Mouse (Mus musculus): ENCODE data around the gene Tex12. TPM values are rescaled to one million over a fixed set of nuclear protein-coding genes. Genes with fewer than 3 reads are reported as not detected.

The Tex12 gene
- total and polyA plus RNA-seq, 2 experiments from 2014 or later, result not detected

DNA sequence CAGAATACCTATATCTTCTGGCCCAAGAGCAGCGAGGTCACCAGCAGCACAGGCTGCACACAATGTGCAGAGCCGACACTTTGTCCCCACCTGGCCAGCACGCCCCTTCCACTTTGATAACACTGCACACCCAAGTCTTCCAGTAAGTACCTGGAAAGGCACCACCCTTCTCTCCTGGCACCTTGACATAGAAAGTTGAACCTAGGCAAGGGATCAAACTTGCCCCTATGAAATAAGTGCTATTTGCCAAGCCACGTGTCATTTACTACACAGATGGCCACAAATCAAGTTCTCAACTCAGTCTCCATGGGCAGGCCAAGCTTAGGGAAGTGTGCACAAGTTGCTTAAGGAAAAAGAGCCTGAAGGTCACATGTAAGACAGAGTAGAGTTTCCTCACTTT is 25.8 kb upstream of the Tex12 start:
- ATAC-seq (ENCODE audit: low FRiP score), result no peak
- no peak overlapping the region for H3K4me3 ChIP-seq (ENCODE audit: low read depth, low read length)
- no peak for DNase-seq (ENCODE audit: low spot score)
- 78% methylated on average over 4 of the region's 4 CpGs for WGBS
- no peak overlapping the region for H3K4me2 ChIP-seq (ENCODE audit: low read depth, low read length, poor library complexity, severe bottlenecking)
- H3K27ac ChIP-seq (ENCODE audit: low read depth, low read length), result no peak overlapping the region
- H3K9ac ChIP-seq (replicated peaks; ENCODE audit: low read length, poor library complexity, severe bottlenecking), result no peak overlapping the region
- H3K9me3 ChIP-seq (ENCODE audit: low read length), result no peaks in the 10 kb centered on the region
- TF ChIP-seq CTCF (IDR thresholded peaks at IDR 0.05), result no peak
- no peaks in the 10 kb centered on the region for H3K27me3 ChIP-seq (ENCODE audit: insufficient read depth, low read length)
- H3K36me3 ChIP-seq (ENCODE audit: insufficient read depth, low read length), result no peaks in the 10 kb centered on the region
- H3K4me1 ChIP-seq (ENCODE audit: insufficient read depth, low read length), result no peaks in the 10 kb centered on the region

GRCm38 (mm10) chr9:50585145-50585818 is 24.2 kb upstream of the Tex12 start:
- Histone ChIP-seq H3K9me3 (ENCODE audit: low read length) (no peaks in the 10 kb centered on the region), H3K4me2 (ENCODE audit: low read depth, low read length, poor library complexity, severe bottlenecking) (no peak overlapping the region), H3K4me1 (ENCODE audit: insufficient read depth, low read length) (no peaks in the 10 kb centered on the region), H3K9ac (replicated peaks; ENCODE audit: low read length, poor library complexity, severe bottlenecking) (no peak overlapping the region), H3K36me3 (ENCODE audit: insufficient read depth, low read length) (no peaks in the 10 kb centered on the region), H3K4me3 (ENCODE audit: low read depth, low read length) (no peak overlapping the region), H3K27me3 (ENCODE audit: insufficient read depth, low read length) (no peaks in the 10 kb centered on the region), H3K27ac (ENCODE audit: low read depth, low read length) (no peak overlapping the region)
- DNase-seq (ENCODE audit: low spot score), result no peak
- no peak for ATAC-seq (ENCODE audit: low FRiP score)
- WGBS, result 88% methylated on average over 6 of the region's 6 CpGs
- no peak for TF ChIP-seq CTCF (IDR thresholded peaks at IDR 0.05)

DNA sequence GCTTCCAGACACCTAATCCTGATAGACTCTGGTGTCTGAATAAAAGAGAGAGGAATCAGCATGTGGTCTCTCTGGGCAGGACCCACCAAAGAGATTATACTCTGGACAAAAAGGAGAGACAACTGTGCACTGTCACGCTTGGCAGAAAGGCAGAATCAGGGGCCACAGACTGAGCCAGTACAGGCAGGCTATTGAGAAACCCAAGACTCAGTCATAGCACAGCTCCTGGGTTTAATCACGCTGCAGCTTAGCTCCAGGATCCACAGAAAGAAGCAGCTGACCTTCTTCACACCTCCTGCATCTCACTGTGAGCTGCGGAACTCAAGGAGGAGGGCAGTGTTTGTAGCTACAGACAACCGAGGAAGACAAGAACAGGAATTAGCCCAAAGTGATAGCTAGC is 19.2 kb upstream of the Tex12 start:
- Histone ChIP-seq H3K4me3 (ENCODE audit: low read depth, low read length) (no peak overlapping the region), H3K9me3 (ENCODE audit: low read length) (no peaks in the 10 kb centered on the region), H3K9ac (replicated peaks; ENCODE audit: low read length, poor library complexity, severe bottlenecking) (no peak overlapping the region), H3K27ac (ENCODE audit: low read depth, low read length) (no peak overlapping the region), H3K36me3 (ENCODE audit: insufficient read depth, low read length) (no peaks in the 10 kb centered on the region), H3K4me2 (ENCODE audit: low read depth, low read length, poor library complexity, severe bottlenecking) (no peak overlapping the region), H3K4me1 (ENCODE audit: insufficient read depth, low read length) (no peaks in the 10 kb centered on the region), H3K27me3 (ENCODE audit: insufficient read depth, low read length) (no peaks in the 10 kb centered on the region)
- 12% methylated on average over 4 of the region's 4 CpGs for WGBS
- no peak for DNase-seq (ENCODE audit: low spot score)
- ATAC-seq (ENCODE audit: low FRiP score), result no peak
- no peak for TF ChIP-seq CTCF (IDR thresholded peaks at IDR 0.05)

DNA sequence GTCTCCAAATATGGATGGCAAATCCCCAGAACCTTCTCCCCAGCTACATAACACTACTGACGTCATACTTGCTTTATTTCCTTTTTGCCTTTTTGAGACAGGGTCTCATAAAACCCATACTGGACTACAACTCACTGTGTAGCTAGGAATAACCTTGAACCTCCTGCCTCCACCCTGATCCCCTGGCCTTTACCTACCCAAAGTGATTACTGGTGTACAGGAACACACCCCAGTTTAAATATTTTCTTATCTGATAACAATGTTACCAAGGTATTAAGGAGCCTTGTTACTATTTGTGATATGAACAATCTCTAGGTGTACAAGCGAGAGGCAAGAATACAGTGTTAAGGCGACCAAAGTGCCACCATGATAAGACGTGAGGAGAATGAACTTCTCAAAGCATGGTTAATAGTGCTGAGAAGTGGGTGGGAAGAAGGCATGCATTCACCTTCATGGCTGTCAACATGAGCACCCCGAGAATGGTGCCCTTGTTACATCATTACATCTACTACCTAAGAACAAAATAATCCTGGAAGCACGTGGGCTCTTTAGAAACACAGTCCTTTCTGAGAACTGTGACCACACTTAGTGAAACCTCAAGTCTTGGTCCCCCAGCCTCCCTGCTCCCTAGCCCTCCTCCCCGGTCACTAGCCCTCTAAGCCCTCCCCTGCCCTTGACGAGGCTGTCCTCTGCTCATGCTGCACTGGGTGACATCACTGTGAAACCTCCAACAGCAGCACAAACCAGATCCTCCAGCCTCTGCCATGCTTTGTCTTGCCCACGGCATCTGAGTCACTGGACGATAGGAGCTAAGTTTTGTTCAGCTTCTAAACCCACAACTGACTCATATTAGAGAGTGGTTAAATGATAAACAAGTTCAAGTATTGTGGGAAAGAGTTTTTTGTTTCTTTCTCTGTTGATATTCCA is 8.7 kb upstream of the Tex12 start:
- ATAC-seq (ENCODE audit: low FRiP score) (no peak), DNase-seq (ENCODE audit: low spot score) (no peak)
- 82% methylated on average over 10 of the region's 10 CpGs for WGBS
- H3K4me3 ChIP-seq (ENCODE audit: low read depth, low read length), result no peak overlapping the region
- H3K36me3 ChIP-seq (ENCODE audit: insufficient read depth, low read length), result no peaks in the 10 kb centered on the region
- no peak overlapping the region for H3K9ac ChIP-seq (replicated peaks; ENCODE audit: low read length, poor library complexity, severe bottlenecking)
- no peak for TF ChIP-seq CTCF (IDR thresholded peaks at IDR 0.05)
- no peak overlapping the region for H3K4me2 ChIP-seq (ENCODE audit: low read depth, low read length, poor library complexity, severe bottlenecking)
- no peaks in the 10 kb centered on the region for H3K27me3 ChIP-seq (ENCODE audit: insufficient read depth, low read length)
- no peaks in the 10 kb centered on the region for H3K9me3 ChIP-seq (ENCODE audit: low read length)
- no peak overlapping the region for H3K27ac ChIP-seq (ENCODE audit: low read depth, low read length)
- no peaks in the 10 kb centered on the region for H3K4me1 ChIP-seq (ENCODE audit: insufficient read depth, low read length)

DNA sequence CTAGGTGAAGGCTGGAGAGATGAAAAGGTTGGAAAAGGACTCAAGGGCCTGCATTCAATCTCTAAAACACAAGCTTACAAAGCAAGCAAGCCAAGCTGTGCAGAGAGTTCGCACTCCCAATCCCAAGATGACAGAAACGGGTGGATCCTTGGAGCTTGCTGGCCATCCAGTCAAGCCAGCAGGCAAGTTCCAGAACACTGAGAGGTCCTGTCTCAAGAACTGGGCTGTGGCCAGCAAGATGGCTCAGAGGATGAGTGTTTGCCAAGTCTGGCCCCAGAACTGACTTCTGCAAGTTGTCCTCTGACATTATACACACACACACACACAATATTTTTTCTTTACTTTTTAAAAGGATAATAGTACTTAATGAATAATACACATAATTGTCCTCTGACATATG is 6.8 kb upstream of the Tex12 start:
- no peak for ATAC-seq (ENCODE audit: low FRiP score)
- no peak for DNase-seq (ENCODE audit: low spot score)
- TF ChIP-seq CTCF (IDR thresholded peaks at IDR 0.05), result no peak
- Histone ChIP-seq H3K27me3 (ENCODE audit: insufficient read depth, low read length) (no peaks in the 10 kb centered on the region), H3K36me3 (ENCODE audit: insufficient read depth, low read length) (no peaks in the 10 kb centered on the region), H3K4me1 (ENCODE audit: insufficient read depth, low read length) (no peaks in the 10 kb centered on the region), H3K27ac (ENCODE audit: low read depth, low read length) (no peak overlapping the region), H3K4me2 (ENCODE audit: low read depth, low read length, poor library complexity, severe bottlenecking) (no peak overlapping the region), H3K4me3 (ENCODE audit: low read depth, low read length) (no peak overlapping the region), H3K9me3 (ENCODE audit: low read length) (no peaks in the 10 kb centered on the region), H3K9ac (replicated peaks; ENCODE audit: low read length, poor library complexity, severe bottlenecking) (no peak overlapping the region)
- 77% methylated on average over 2 of the region's 2 CpGs for WGBS

- Histone ChIP-seq H3K4me1 (ENCODE audit: insufficient read depth, low read length) (no peaks in the 10 kb centered on the region), H3K27me3 (ENCODE audit: insufficient read depth, low read length) (no peaks in the 10 kb centered on the region), H3K9ac (replicated peaks; ENCODE audit: low read length, poor library complexity, severe bottlenecking) (no peak overlapping the region), H3K4me3 (ENCODE audit: low read depth, low read length) (no peak overlapping the region), H3K36me3 (ENCODE audit: insufficient read depth, low read length) (no peaks in the 10 kb centered on the region), H3K4me2 (ENCODE audit: low read depth, low read length, poor library complexity, severe bottlenecking) (no peak overlapping the region), H3K9me3 (ENCODE audit: low read length) (no peaks in the 10 kb centered on the region), H3K27ac (ENCODE audit: low read depth, low read length) (no peak overlapping the region)
- 90% methylated on average over 4 of the region's 4 CpGs for WGBS
- ATAC-seq (ENCODE audit: low FRiP score), result no peak
- no peak for TF ChIP-seq CTCF (IDR thresholded peaks at IDR 0.05)
- no peak for DNase-seq (ENCODE audit: low spot score)
Observed at GRCm38 (mm10) chr9:50567372-50567771, 6.2 kb upstream of the Tex12 start.

All from midbrain, postnatal 0 days (tissue).